Comparison of ENCODE assay signal across 28 mouse cellular contexts in the genomic region with DNA sequence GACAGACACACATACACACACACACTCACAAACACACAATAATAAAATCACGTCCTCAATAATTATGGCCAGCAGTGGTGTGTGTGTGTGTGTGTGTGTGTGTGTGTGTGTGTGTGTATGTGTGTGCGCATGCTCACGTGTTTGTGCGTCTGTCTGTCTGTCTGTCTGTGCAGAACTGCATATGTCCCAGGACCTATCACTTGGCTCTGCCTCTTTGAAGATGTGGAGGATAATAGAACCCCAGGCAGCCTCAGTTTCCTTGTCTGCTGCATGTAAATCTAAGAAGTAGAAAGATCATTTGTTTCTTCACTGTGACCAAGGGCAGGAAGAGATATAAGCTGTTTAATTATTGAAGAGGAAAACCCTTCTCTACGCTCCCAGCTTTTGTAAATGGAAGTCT.
DNase-seq lines count a peak whose midpoint lies in the region; TF ChIP-seq lines count a peak whose summit lies in the region.
"Had no signal": no experiment of that assay in that cellular context is flagged by ENCODE, and none has a peak within 500 bp of the region (broad histone marks: within the 10 kb centered on the region; RNA-seq: fewer than 3 reads in every experiment).

No protein-coding gene starts in this region.

- 96% methylated on average over 5 of the region's 5 CpGs for WGBS in thymus, adult 2 months

- H3K27ac ChIP-seq in thymus, adult 2 months (ENCODE audit: control insufficient read depth, insufficient read depth, low read length), result no peak overlapping the region
- H3K27ac ChIP-seq in ES-E14 (ENCODE audit: insufficient read depth, low read depth, low read length, poor library complexity, severe bottlenecking), result no peak overlapping the region
- H3K27ac ChIP-seq: embryonic facial prominence, embryonic 13.5 days; forebrain, embryonic 12.5 days; hindbrain, embryonic 10.5 days; limb, embryonic 12.5 days; liver, embryonic 15.5 days; lung, embryonic 15.5 days; neural tube, embryonic 15.5 days had no signal

- no peak overlapping the region for H3K4me3 ChIP-seq in thymus, adult 2 months (ENCODE audit: control insufficient read depth, insufficient read depth, low read length)
- no peak overlapping the region for H3K4me3 ChIP-seq in ES-E14 (ENCODE audit: insufficient read depth in 1 of 2, low read depth in 1 of 2, low read length in 2 of 2, poor library complexity in 1 of 2, severe bottlenecking in 1 of 2)
- H3K4me3 ChIP-seq: embryonic facial prominence, embryonic 13.5 days; erythroblast, embryonic 14.5 days; forebrain, embryonic 12.5 days; heart, embryonic 12.5 days; hindbrain, embryonic 10.5 days; limb, embryonic 12.5 days; liver, embryonic 15.5 days; lung, embryonic 15.5 days; megakaryocyte, embryonic 14.5 days; neural tube, embryonic 15.5 days had no signal

- no peak for TF ChIP-seq CTCF in thymus, adult 2 months (IDR thresholded peaks at IDR 0.05; ENCODE audit: borderline replicate concordance, control insufficient read depth, extremely low read depth, insufficient read depth, low read length, poor library complexity)

- DNase-seq in thymus, postnatal 0 days (ENCODE audit: low spot score), result peak; percentile 16
- no peak for DNase-seq in thymus, adult 2 months
- DNase-seq in ES-E14 (ENCODE audit: low read depth, low spot score) (peak; percentile 15), adipocyte (ENCODE audit: low spot score) (peak; percentile 29)
- peak; percentile 26 for DNase-seq in splenic B cell, adult 2 months (ENCODE audit: low read depth, low spot score)
- DNase-seq in left cerebral cortex, adult 18-20 months (ENCODE audit: low spot score in 2 of 2), result no peak
- DNase-seq in spleen, postnatal 10 days (ENCODE audit: low spot score in 2 of 2), result no peak
- DNase-seq in adrenal gland, postnatal 10 days, result no peak
- DNase-seq: adrenal gland, postnatal 36 days; cerebellum, adult 2 months; cerebellum, postnatal 25 days; gastrocnemius, postnatal 25 days; heart, adult 18-20 months; heart, postnatal 10 days; kidney, adult 18-20 months; lung, postnatal 36 days; right cerebral cortex, adult 18-20 months; thymus, postnatal 14 days had no signal

- H3K36me3 ChIP-seq in thymus, adult 2 months (ENCODE audit: control insufficient read depth, insufficient read depth, low read length), result no peaks in the 10 kb centered on the region
- H3K36me3 ChIP-seq in ES-E14 (ENCODE audit: control insufficient read depth, insufficient read depth, low read length, poor library complexity, severe bottlenecking), result no peaks in the 10 kb centered on the region
- H3K36me3 ChIP-seq in splenic B cell, adult 2 months (ENCODE audit: control insufficient read depth, insufficient read depth, low read length, poor library complexity, severe bottlenecking), result no peaks in the 10 kb centered on the region
- H3K36me3 ChIP-seq: embryonic facial prominence, embryonic 13.5 days; forebrain, embryonic 12.5 days; heart, embryonic 12.5 days; hindbrain, embryonic 10.5 days; limb, embryonic 12.5 days; liver, embryonic 15.5 days; lung, embryonic 15.5 days; neural tube, embryonic 15.5 days had no signal

- H3K4me1 ChIP-seq in thymus, adult 2 months (replicated peaks; ENCODE audit: control insufficient read depth, insufficient read depth, low read length), result no peaks in the 10 kb centered on the region
- H3K4me1 ChIP-seq in ES-E14 (ENCODE audit: control insufficient read depth in 2 of 2, insufficient read depth in 2 of 2, low read length in 2 of 2, poor library complexity in 1 of 2), result no peaks in the 10 kb centered on the region
- H3K4me1 ChIP-seq: liver, embryonic 15.5 days; lung, embryonic 15.5 days; megakaryocyte, embryonic 14.5 days had no signal

- no peak overlapping the region for H3K9ac ChIP-seq in ES-E14 (ENCODE audit: insufficient read depth, low read depth, low read length, poor library complexity, severe bottlenecking)
- H3K9ac ChIP-seq: embryonic facial prominence, embryonic 13.5 days; forebrain, embryonic 12.5 days; heart, embryonic 12.5 days; limb, embryonic 12.5 days; liver, embryonic 15.5 days; lung, embryonic 15.5 days; neural tube, embryonic 15.5 days had no signal

- in situ Hi-C loops in ES-E14 (cut with MboI; ENCODE audit: low sequenced_read_pairs in 2 of 2, unreplicated experiment in 2 of 2), result no loop called here

- no peaks in the 10 kb centered on the region for H3K9me3 ChIP-seq in ES-E14 (ENCODE audit: control insufficient read depth, insufficient read depth, low read depth, low read length)
- H3K9me3 ChIP-seq: embryonic facial prominence, embryonic 13.5 days; forebrain, embryonic 12.5 days; heart, embryonic 12.5 days; hindbrain, embryonic 10.5 days; limb, embryonic 12.5 days; liver, embryonic 15.5 days; lung, embryonic 15.5 days; megakaryocyte, embryonic 14.5 days; neural tube, embryonic 15.5 days had no signal

- TF ChIP-seq POLR2A in thymus, adult 2 months (IDR thresholded peaks at IDR 0.05; ENCODE audit: control insufficient read depth, extremely low read depth, insufficient read depth, low read length, poor library complexity), result no peak

- H3K27me3 ChIP-seq in thymus, adult 2 months (ENCODE audit: control insufficient read depth, insufficient read depth, low read length), result no peaks in the 10 kb centered on the region
- H3K27me3 ChIP-seq in splenic B cell, adult 2 months (ENCODE audit: control insufficient read depth, insufficient read depth, low read length, poor library complexity, severe bottlenecking), result no peaks in the 10 kb centered on the region
- H3K27me3 ChIP-seq: embryonic facial prominence, embryonic 13.5 days; forebrain, embryonic 12.5 days; heart, embryonic 12.5 days; limb, embryonic 12.5 days; liver, embryonic 15.5 days; lung, embryonic 15.5 days; megakaryocyte, embryonic 14.5 days; neural tube, embryonic 15.5 days had no signal

TF ChIP-seq in ES-E14, 5 proteins besides CTCF, POLR2A, EP300 and RAD21:
- TF ChIP-seq CHD2 (IDR thresholded peaks at IDR 0.05; ENCODE audit: low read depth, low read length), result no peak
- TF ChIP-seq HCFC1 (IDR thresholded peaks at IDR 0.05; ENCODE audit: borderline replicate concordance, insufficient read depth, low read length), result no peak
- TF ChIP-seq ZNF384 (IDR thresholded peaks at IDR 0.05; ENCODE audit: low read depth, low read length), result no peak
- no peak for TF ChIP-seq ZC3H11A (IDR thresholded peaks at IDR 0.05; ENCODE audit: borderline replicate concordance, low read depth, low read length)
- TF ChIP-seq MAFK (IDR thresholded peaks at IDR 0.05; ENCODE audit: insufficient read depth, low read depth, low read length), result no peak

Comparison
In these comparisons a context has a peak if more than half of its experiments do, and no peak if none do; other contexts are left out.
1. DNase-seq: peak in thymus, postnatal 0 days (single experiment), ES-E14 (single experiment), adipocyte (single experiment) and splenic B cell, adult 2 months (single experiment); none in thymus, adult 2 months (single experiment), left cerebral cortex, adult 18-20 months (0 of 2), spleen, postnatal 10 days (0 of 2) and adrenal gland, postnatal 10 days (single experiment).